Mouse (Mus musculus) spleen, adult 2 months (tissue): ENCODE data around the gene Calcb. TPM values are rescaled to one million over a fixed set of nuclear protein-coding genes. Genes with fewer than 3 reads are reported as not detected.

Source experiments
- DNase-seq, 2 experiments: peaks; one replicate each; pipeline versions ENCODE4 v3.0.0 to v3.0.0-alpha.2; 2012 to 2021; ENCODE audit warnings: low spot score in 2 of 2, low read depth in 1 of 2
- H3K27ac ChIP-seq: fragments of 200-500 bp; 2 replicates; pipeline ENCODE4 v1.5.1; 2012; ENCODE audit warnings: low read length, inconsistent platforms; ENCODE audit not compliant: insufficient read depth
- H3K27me3 ChIP-seq: fragments of 200-500 bp; 2 replicates; pipeline ENCODE4 v1.6.1; 2012; ENCODE audit warnings: mild to moderate bottlenecking, moderate library complexity, low read length, inconsistent platforms; ENCODE audit not compliant: control insufficient read depth, insufficient read depth
- H3K36me3 ChIP-seq: fragments of 200-500 bp; 2 replicates; pipeline ENCODE4 v1.6.1; 2012; ENCODE audit warnings: mild to moderate bottlenecking, low read length, inconsistent platforms; ENCODE audit not compliant: control insufficient read depth, insufficient read depth
- H3K4me1 ChIP-seq: fragments of 200-500 bp; 2 replicates; pipeline ENCODE4 v1.6.1; 2011; ENCODE audit warnings: inconsistent platforms; ENCODE audit not compliant: control insufficient read depth, insufficient read depth, insufficient read length
- H3K4me3 ChIP-seq: fragments of 200-500 bp; 2 replicates; pipeline ENCODE4 v1.5.1; 2011; ENCODE audit warnings: mild to moderate bottlenecking, inconsistent platforms; ENCODE audit not compliant: insufficient read depth, insufficient read length; ENCODE audit errors: extremely low read depth
- CTCF ChIP-seq: fragments of 200-500 bp; IDR thresholded peaks from 2 replicates; pipeline ENCODE4 v1.5.1; 2011; ENCODE audit warnings: mild to moderate bottlenecking, inconsistent platforms; ENCODE audit not compliant: insufficient read depth, insufficient read length, insufficient replicate concordance; ENCODE audit errors: extremely low read depth
- POLR2A ChIP-seq: fragments of 200-500 bp; IDR thresholded peaks from 2 replicates; pipeline ENCODE4 v1.6.1; 2011; ENCODE audit warnings: low read depth, low read length, inconsistent platforms
- WGBS: fragments of 180-500 bp; shearing (Covaris S2); methylation state at CpG from one replicate; pipeline ENCODE4 v1.1.7; 2018; 5-methylcytosine and 5-hydroxymethylcytosine counted together
- polyA plus RNA-seq: library from polyadenylated mRNA; depleted of rRNA; stranded (reverse); fragments of >200 nt; gene quantifications from 2 replicates; pipeline ENCODE4 v1.2.3, GENCODE M21; 2012

Calcb gene
- polyA plus RNA-seq, 1 experiment: not detected

- no peaks in the 10 kb centered on the region for H3K27me3 ChIP-seq
- 29% methylated on average over 6 of the region's 6 CpGs for WGBS
- H3K27ac ChIP-seq: no peak overlapping the region
- no peaks in the 10 kb centered on the region for H3K36me3 ChIP-seq
- no peak overlapping the region for H3K4me3 ChIP-seq
- no peak for DNase-seq
- H3K4me1 ChIP-seq: no peaks in the 10 kb centered on the region
- TF ChIP-seq CTCF: no peak
Observed at GRCm38 (mm10) chr7:114740360-114741165, 22.1 kb downstream of the Calcb start.

GRCm38 (mm10) chr7:114743022-114743780 is 24.8 kb downstream of the Calcb start, which contains the start of gene Insc:
TSS of gene Insc (plus strand) at chr7:114743694.
- TF ChIP-seq CTCF (no peak), POLR2A (no peak)
- DNase-seq: no peak
- Histone ChIP-seq H3K27ac (no peak within 1 kb of the TSS), H3K4me1 (no peaks in the 10 kb centered on the region), H3K4me3 (no peak within 1 kb of the TSS), H3K27me3 (peaks cover 1% of the 10 kb centered on the region; the same call in 1 of the 2 replicates), H3K36me3 (no peaks in the 10 kb centered on the region)
- 84% methylated on average over 5 of the region's 5 CpGs for WGBS

GRCm38 (mm10) chr7:114744639-114745245 is 26.3 kb downstream of the Calcb start:
- TF ChIP-seq CTCF (no peak), POLR2A (no peak)
- DNase-seq: no peak
- WGBS: 63% methylated on average over 3 of the region's 3 CpGs
- Histone ChIP-seq H3K27ac (no peak overlapping the region), H3K4me1 (no peaks in the 10 kb centered on the region), H3K27me3 (peaks cover 1% of the 10 kb centered on the region; the same call in 1 of the 2 replicates), H3K4me3 (no peak overlapping the region), H3K36me3 (no peaks in the 10 kb centered on the region)

- WGBS: 13% methylated on average over 34 of the region's 34 CpGs
- DNase-seq: no peak
- H3K36me3 ChIP-seq: no peaks in the 10 kb centered on the region
- H3K4me1 ChIP-seq: no peaks in the 10 kb centered on the region
- no peak overlapping the region for H3K27ac ChIP-seq
- TF ChIP-seq POLR2A (no peak), CTCF (no peak)
- H3K4me3 ChIP-seq: no peak overlapping the region
- H3K27me3 ChIP-seq: peaks cover 1% of the 10 kb centered on the region; the same call in 1 of the 2 replicates
Observed at GRCm38 (mm10) chr7:114745481-114746271, 27.2 kb downstream of the Calcb start.

- Histone ChIP-seq H3K27ac (no peak overlapping the region), H3K36me3 (no peaks in the 10 kb centered on the region), H3K27me3 (peaks cover 1% of the 10 kb centered on the region; the same call in 1 of the 2 replicates), H3K4me1 (no peaks in the 10 kb centered on the region), H3K4me3 (no peak overlapping the region)
- DNase-seq: no peak
- 89% methylated on average over 3 of the region's 3 CpGs for WGBS
- TF ChIP-seq CTCF (no peak), POLR2A (no peak)
Observed at GRCm38 (mm10) chr7:114747596-114747995, 29.2 kb downstream of the Calcb start.

GRCm38 (mm10) chr7:114748239-114748638 is 29.8 kb downstream of the Calcb start:
- H3K4me1 ChIP-seq: no peaks in the 10 kb centered on the region
- no peak for DNase-seq
- 60% methylated on average over 4 of the region's 4 CpGs for WGBS
- peaks cover 1% of the 10 kb centered on the region; the same call in 1 of the 2 replicates for H3K27me3 ChIP-seq
- no peaks in the 10 kb centered on the region for H3K36me3 ChIP-seq
- no peak overlapping the region for H3K4me3 ChIP-seq
- H3K27ac ChIP-seq: no peak overlapping the region
- TF ChIP-seq POLR2A: no peak
